Mouse (Mus musculus): ENCODE results near the gene Bid. TPM values are rescaled to one million over a fixed set of nuclear protein-coding genes. Genes with fewer than 3 reads are reported as not detected.
"Not testable (repeated sequence)": the region's sequence is repeated elsewhere in the genome, so short reads cannot be mapped to it uniquely, and the experiment has no call there.

Gene Bid
- polyA plus RNA-seq, 1 experiment from 2014 or later: 26.8 TPM

DNA sequence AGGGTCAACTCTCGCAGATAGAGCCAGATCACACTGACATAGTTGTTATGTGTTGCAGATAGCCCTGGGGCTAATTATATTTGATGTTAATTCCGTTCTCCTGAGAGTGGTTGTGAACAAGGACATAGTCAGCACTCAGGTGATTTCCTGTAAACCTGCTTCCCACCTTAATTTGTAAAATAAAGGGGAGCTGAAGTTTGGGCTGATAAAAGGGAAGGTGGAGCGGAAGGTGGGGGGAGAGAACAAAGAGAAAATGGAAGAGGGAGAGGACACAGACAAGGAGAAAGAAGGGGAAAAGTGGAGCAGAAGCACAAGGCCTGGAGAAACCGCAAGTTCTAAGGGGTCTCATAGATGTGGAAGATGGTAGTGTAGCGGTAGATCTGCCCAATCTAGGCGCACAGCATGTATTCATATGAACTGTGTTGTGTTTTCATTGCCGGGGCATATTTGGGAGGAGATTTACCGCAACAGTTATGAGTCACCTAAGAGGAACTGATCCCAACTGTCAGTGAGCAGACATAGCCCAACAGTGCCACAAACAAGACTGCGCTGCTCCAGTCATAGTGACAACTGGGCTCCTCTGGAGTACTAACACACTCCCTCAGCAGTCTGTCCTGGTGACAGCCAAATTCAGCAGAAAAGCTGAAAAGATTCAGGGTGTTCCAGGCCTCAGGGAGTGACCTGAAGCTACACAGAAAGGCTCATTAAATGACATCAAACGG is 8.6 kb downstream of the Bid start:
- WGBS: 88% methylated on average over 9 of the region's 10 CpGs
- H3K4me1 ChIP-seq (ENCODE audit: insufficient read depth, low read length); ATAC-seq (ENCODE audit: low FRiP score, low TSS enrichment); H3K4me3 ChIP-seq (ENCODE audit: low read length); H3K27me3 ChIP-seq (ENCODE audit: insufficient read depth, low read length); H3K36me3 ChIP-seq (ENCODE audit: insufficient read depth, low read length); H3K9me3 ChIP-seq (ENCODE audit: low read length); H3K27ac ChIP-seq (ENCODE audit: low read length); H3K9ac ChIP-seq (replicated peaks; ENCODE audit: low read length); H3K4me2 ChIP-seq (replicated peaks; ENCODE audit: low read depth, low read length): not testable (repeated sequence)

DNA sequence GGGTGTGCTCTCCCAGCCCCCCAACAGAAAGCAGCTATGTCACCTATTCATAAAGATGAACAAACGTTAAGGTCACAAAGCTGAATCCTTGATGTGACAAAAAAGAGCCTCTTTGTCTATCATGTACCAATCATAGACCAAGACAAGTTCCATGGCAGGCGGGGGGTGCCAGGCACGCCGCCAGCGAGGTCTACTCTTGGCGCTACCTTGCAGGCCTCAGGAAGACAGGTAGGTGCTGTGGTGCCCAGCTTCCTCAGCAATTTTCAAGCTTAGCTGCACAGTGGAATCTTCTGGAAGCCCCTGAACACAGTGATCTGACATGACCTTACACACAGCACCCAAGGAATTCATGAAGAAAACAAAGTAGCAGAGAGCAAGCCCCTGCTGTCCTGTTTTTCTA is 10.1 kb downstream of the Bid start:
- no peaks in the 10 kb centered on the region for H3K9me3 ChIP-seq (ENCODE audit: low read length)
- H3K4me3 ChIP-seq (ENCODE audit: low read length): no peak overlapping the region
- 88% methylated on average over 6 of the region's 6 CpGs for WGBS
- H3K9ac ChIP-seq (replicated peaks; ENCODE audit: low read length): no peak overlapping the region
- H3K4me1 ChIP-seq (ENCODE audit: insufficient read depth, low read length): no peaks in the 10 kb centered on the region; the same call in 1 of the 2 replicates
- no peak overlapping the region for H3K4me2 ChIP-seq (replicated peaks; ENCODE audit: low read depth, low read length)
- no peaks in the 10 kb centered on the region for H3K27me3 ChIP-seq (ENCODE audit: insufficient read depth, low read length)
- H3K27ac ChIP-seq (ENCODE audit: low read length): no peak overlapping the region
- H3K36me3 ChIP-seq (ENCODE audit: insufficient read depth, low read length): no peaks in the 10 kb centered on the region
- no peak for ATAC-seq (ENCODE audit: low FRiP score, low TSS enrichment)

DNA sequence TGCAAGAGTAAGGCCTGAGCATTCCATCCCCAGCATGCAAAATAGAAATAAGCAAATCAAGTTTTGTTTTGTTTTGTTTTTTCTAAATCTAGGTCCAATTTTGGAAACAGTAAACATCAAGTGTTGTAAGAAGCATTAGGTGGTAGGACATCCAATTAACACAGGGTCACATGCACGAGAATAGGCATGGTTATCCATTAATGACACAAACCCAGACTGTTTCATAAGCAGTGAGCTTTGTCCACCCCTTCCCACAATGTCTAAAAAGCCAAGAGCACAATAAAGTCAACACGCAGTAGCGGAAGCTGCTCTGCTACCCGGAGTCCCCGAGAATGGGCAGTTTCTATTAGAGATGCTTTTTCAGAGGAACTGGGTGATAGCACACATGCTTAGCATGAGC is 11.5 kb downstream of the Bid start:
- no peak overlapping the region for H3K27ac ChIP-seq (ENCODE audit: low read length)
- WGBS: 78% methylated on average over 5 of the region's 5 CpGs

DNA sequence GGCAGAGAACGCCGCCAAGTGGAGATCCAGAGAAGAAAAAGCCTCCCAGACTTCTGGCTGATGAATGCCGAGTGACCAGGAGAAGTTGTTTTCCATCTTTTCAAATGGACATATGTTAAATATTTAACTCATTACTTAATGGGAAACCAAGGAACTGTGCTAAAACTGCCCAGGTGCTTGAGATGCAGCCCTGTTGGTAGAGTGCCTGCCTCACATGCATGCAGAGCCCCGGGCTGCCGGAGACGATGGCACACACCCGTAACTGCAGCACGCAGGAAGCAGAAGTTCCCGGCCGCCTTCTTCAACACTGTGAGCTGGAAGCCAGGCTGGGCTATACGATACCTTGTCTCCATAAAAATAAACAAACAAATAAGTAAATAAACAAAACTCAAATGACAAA is 12.7 kb downstream of the Bid start:
- WGBS: 79% methylated on average over 11 of the region's 11 CpGs
- H3K9me3 ChIP-seq (ENCODE audit: low read length): no peaks in the 10 kb centered on the region
- ATAC-seq (ENCODE audit: low FRiP score, low TSS enrichment): peak; percentile 79; the same call in 1 of the 2 replicates
- no peaks in the 10 kb centered on the region for H3K36me3 ChIP-seq (ENCODE audit: insufficient read depth, low read length)
- H3K4me1 ChIP-seq (ENCODE audit: insufficient read depth, low read length): no peaks in the 10 kb centered on the region
- H3K27ac ChIP-seq (ENCODE audit: low read length): peak overlapping the region; percentile 79
- H3K4me3 ChIP-seq (ENCODE audit: low read length): no peak overlapping the region
- H3K4me2 ChIP-seq (replicated peaks; ENCODE audit: low read depth, low read length): 0 out of 2 replicates have a peak overlapping the region, but pooled peaks have one; percentile 15
- no peaks in the 10 kb centered on the region for H3K27me3 ChIP-seq (ENCODE audit: insufficient read depth, low read length)
- H3K9ac ChIP-seq (replicated peaks; ENCODE audit: low read length): no peak overlapping the region

More for the DNA sequence above, 11.5 kb downstream of the Bid start:
- Histone ChIP-seq H3K4me2 (replicated peaks; ENCODE audit: low read depth, low read length) (no peak overlapping the region), H3K9ac (replicated peaks; ENCODE audit: low read length) (no peak overlapping the region), H3K36me3 (ENCODE audit: insufficient read depth, low read length) (no peaks in the 10 kb centered on the region), H3K9me3 (ENCODE audit: low read length) (no peaks in the 10 kb centered on the region), H3K4me1 (ENCODE audit: insufficient read depth, low read length) (no peaks in the 10 kb centered on the region), H3K27me3 (ENCODE audit: insufficient read depth, low read length) (no peaks in the 10 kb centered on the region), H3K4me3 (ENCODE audit: low read length) (no peak overlapping the region)
- 0 out of 2 replicates have a peak, but pooled peaks have one; percentile 39 for ATAC-seq (ENCODE audit: low FRiP score, low TSS enrichment)

DNA sequence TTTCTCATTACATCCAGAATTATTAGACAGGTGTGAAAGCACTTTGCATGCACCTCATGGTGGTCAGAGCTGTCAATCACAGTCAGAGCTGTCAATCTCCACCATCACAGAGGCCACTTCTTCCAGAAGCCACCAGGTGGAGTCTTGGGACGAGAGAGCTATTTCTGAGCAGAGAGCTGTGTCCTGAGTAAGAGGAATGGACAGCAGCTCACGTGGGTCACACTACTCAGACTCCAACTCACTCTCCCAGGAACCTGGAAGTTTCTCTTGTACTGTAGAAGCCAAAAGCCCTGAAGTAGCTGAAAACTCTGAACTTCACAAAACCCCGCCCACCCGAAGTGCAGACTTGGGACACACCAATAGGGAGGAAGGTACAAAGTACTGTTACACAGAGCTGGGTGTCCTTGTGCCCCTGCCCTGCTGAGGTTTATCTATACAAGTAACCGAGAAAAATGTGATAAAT is 13.2 kb downstream of the Bid start:
- peak; percentile 84 for ATAC-seq (ENCODE audit: low FRiP score, low TSS enrichment)
- H3K4me2 ChIP-seq (replicated peaks; ENCODE audit: low read depth, low read length): 0 out of 2 replicates have a peak overlapping the region, but pooled peaks have one; percentile 15
- peak overlapping the region; percentile 79 for H3K27ac ChIP-seq (ENCODE audit: low read length)
- no peaks in the 10 kb centered on the region for H3K9me3 ChIP-seq (ENCODE audit: low read length)
- no peak overlapping the region for H3K9ac ChIP-seq (replicated peaks; ENCODE audit: low read length)
- no peak overlapping the region for H3K4me3 ChIP-seq (ENCODE audit: low read length)
- H3K27me3 ChIP-seq (ENCODE audit: insufficient read depth, low read length): no peaks in the 10 kb centered on the region
- no peaks in the 10 kb centered on the region for H3K4me1 ChIP-seq (ENCODE audit: insufficient read depth, low read length)
- WGBS: 56% methylated on average over 5 of the region's 5 CpGs
- H3K36me3 ChIP-seq (ENCODE audit: insufficient read depth, low read length): no peaks in the 10 kb centered on the region

DNA sequence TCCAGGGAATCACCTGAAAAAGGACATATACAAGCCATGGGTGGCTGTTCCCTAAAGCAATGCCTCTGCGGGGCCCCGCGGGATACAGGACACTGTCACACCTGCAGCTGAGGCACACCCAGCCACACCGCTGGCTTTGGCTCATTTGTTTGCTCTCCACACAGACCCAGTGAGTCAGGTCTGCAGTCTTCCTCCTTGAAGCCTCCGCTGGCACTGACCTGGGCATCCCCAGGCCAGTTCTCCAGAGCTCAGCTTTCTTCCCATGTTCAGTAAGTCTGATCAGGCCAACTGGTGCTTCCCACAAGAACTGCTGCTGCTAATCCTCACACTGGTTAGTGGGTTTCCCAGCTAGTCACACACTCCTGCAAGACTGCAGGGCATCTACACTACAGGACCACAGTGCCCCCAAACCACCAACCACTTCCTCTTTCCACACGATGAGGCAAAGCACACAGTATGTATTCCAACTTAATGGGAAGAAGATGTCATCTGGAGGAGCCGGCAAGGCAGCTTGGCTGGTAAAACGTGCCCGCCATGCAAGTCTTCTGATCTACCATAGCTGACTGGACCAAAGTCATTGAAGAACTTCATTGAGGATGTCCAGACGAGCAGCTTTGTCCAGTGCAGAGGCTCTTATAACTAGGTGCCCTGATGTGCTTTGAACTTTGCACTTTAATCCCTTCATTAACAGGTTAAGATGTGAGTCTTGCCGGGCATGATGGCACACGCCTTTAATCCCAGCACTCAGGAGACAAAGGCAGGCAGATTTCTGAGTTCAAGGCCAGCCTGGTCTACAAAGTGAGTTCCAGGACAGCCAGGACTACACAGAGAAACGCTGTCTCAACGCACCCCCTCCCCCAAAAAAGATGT is 14.6 kb downstream of the Bid start:
- no peak for ATAC-seq (ENCODE audit: low FRiP score, low TSS enrichment)
- WGBS: 89% methylated on average over 14 of the region's 14 CpGs

DNA sequence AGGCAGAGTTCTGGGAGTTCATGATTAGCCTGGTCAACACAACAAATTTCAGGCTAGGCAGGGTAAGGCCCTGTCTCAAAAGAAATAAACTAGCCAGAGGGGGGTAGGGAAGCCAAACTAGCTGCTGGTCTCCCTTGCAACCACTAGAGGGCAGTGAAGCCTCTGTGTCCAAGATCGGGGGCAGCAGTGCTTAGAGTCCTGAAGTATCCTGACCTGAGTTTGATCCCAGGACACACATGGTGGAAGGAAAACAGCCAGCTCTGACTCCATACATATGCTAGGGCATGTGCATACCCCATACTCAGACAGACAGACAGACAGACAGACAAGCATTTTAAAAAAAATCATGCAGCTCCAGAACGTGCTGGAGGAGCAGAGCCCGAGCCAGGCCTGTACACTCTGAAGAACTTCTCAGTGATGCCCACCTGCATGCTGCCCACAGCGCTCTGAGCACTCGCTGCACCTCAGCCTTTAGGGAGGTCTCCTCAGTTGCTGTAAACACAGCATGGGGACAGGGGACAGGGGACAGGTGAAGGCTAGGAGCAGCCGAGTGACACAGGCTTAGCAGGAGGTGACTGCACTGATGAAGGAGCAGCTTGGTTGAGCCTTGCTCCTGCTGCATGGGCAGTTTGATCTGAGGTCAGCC is 18.3 kb downstream of the Bid start:
- Histone ChIP-seq H3K4me1 (ENCODE audit: insufficient read depth, low read length) (no peaks in the 10 kb centered on the region), H3K9me3 (ENCODE audit: low read length) (no peaks in the 10 kb centered on the region), H3K9ac (replicated peaks; ENCODE audit: low read length) (no peak overlapping the region), H3K4me2 (replicated peaks; ENCODE audit: low read depth, low read length) (no peak overlapping the region), H3K27ac (ENCODE audit: low read length) (no peak overlapping the region), H3K36me3 (ENCODE audit: insufficient read depth, low read length) (peaks cover 18% of the 10 kb centered on the region), H3K4me3 (ENCODE audit: low read length) (no peak overlapping the region), H3K27me3 (ENCODE audit: insufficient read depth, low read length) (no peaks in the 10 kb centered on the region)
- peak; percentile 49 for ATAC-seq (ENCODE audit: low FRiP score, low TSS enrichment)
- 73% methylated on average over 6 of the region's 6 CpGs for WGBS

More for the DNA sequence above, 14.6 kb downstream of the Bid start:
- no peak overlapping the region for H3K4me2 ChIP-seq (replicated peaks; ENCODE audit: low read depth, low read length)
- no peak overlapping the region for H3K27ac ChIP-seq (ENCODE audit: low read length)
- no peaks in the 10 kb centered on the region for H3K4me1 ChIP-seq (ENCODE audit: insufficient read depth, low read length)
- no peaks in the 10 kb centered on the region for H3K9me3 ChIP-seq (ENCODE audit: low read length)
- H3K27me3 ChIP-seq (ENCODE audit: insufficient read depth, low read length): no peaks in the 10 kb centered on the region
- H3K9ac ChIP-seq (replicated peaks; ENCODE audit: low read length): no peak overlapping the region
- no peak overlapping the region for H3K4me3 ChIP-seq (ENCODE audit: low read length)
- H3K36me3 ChIP-seq (ENCODE audit: insufficient read depth, low read length): no peaks in the 10 kb centered on the region

DNA sequence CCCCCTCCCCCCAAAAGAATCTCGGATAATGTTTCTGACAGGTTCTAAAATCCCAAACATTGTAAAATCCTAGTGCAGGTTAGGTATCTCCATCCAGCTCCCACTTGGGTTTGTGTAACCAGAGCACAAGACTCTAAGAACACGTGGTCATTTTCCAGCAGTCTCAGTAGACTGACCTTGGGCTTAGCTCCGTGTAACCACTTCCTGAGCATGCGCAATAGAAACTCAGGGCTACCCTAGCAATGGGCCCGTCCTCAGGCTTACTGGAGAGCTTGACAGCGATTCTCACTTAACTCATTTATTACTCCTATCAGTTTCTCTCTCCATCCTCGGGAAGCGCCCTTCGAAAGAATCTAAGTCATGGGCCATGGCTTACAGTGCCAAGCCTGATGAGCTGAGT is 22.1 kb downstream of the Bid start:
- peaks cover 38% of the 10 kb centered on the region for H3K36me3 ChIP-seq (ENCODE audit: insufficient read depth, low read length)
- ATAC-seq (ENCODE audit: low FRiP score, low TSS enrichment): no peak
- H3K27me3 ChIP-seq (ENCODE audit: insufficient read depth, low read length): no peaks in the 10 kb centered on the region
- no peak overlapping the region for H3K4me2 ChIP-seq (replicated peaks; ENCODE audit: low read depth, low read length)
- 60% methylated on average over 9 of the region's 9 CpGs for WGBS
- H3K4me3 ChIP-seq (ENCODE audit: low read length): no peak overlapping the region
- H3K27ac ChIP-seq (ENCODE audit: low read length): no peak overlapping the region
- H3K9ac ChIP-seq (replicated peaks; ENCODE audit: low read length): no peak overlapping the region
- no peaks in the 10 kb centered on the region for H3K4me1 ChIP-seq (ENCODE audit: insufficient read depth, low read length)
- no peaks in the 10 kb centered on the region for H3K9me3 ChIP-seq (ENCODE audit: low read length)

DNA sequence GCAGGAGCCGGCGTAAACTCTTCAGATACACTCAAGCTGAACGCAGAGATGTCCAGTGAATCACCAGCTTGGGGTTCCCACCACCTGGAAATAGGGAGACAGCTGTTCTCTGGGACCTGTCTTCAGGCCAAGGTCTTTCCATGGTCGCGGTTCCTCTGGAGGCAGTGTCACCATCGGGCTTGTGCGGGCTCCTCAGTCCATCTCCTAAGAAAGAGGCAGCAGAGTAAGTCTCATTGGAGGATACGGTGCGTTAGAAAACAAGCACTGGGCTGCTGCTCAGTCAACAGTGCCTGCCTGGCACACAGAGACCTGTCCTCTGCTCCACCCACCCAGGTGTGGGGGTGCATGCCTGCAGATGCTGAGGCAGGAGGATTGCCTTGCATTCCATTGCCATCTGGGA is 22.6 kb downstream of the Bid start:
- H3K4me3 ChIP-seq (ENCODE audit: low read length): no peak overlapping the region
- no peak overlapping the region for H3K4me2 ChIP-seq (replicated peaks; ENCODE audit: low read depth, low read length)
- no peaks in the 10 kb centered on the region for H3K4me1 ChIP-seq (ENCODE audit: insufficient read depth, low read length)
- H3K9ac ChIP-seq (replicated peaks; ENCODE audit: low read length): no peak overlapping the region
- no peaks in the 10 kb centered on the region for H3K9me3 ChIP-seq (ENCODE audit: low read length)
- H3K36me3 ChIP-seq (ENCODE audit: insufficient read depth, low read length): peaks cover 38% of the 10 kb centered on the region
- 93% methylated on average over 9 of the region's 9 CpGs for WGBS
- no peaks in the 10 kb centered on the region for H3K27me3 ChIP-seq (ENCODE audit: insufficient read depth, low read length)
- no peak for ATAC-seq (ENCODE audit: low FRiP score, low TSS enrichment)
- H3K27ac ChIP-seq (ENCODE audit: low read length): no peak overlapping the region

All from kidney, embryonic 16.5 days (tissue).